Mouse (Mus musculus): ENCODE results near the gene Zfp346.

Zfp346 gene

GRCm38 (mm10) chr13:55152621-55153415 lies 47.7 kb downstream of the Zfp346 start, which contains the start of gene Fgfr4:
Fgfr4 (plus strand) TSS chr13:55152640.
- in situ Hi-C loops (cut with MboI, MseI) = loop anchor here in 1 of 2 experiments (10.0 kb wide), 1 partner anchor 852 kb away; no protein-coding TSS in a partner anchor

GRCm38 (mm10) chr13:55153951-55154350 lies 48.8 kb downstream of the Zfp346 start:
- in situ Hi-C loops (cut with MboI, MseI) = loop anchor here in 1 of 2 experiments (10.0 kb wide), 1 partner anchor 851 kb away; no protein-coding TSS in a partner anchor

- in situ Hi-C loops (cut with MboI, MseI) = no loop called here
Measured at GRCm38 (mm10) chr13:55162365-55162764, 57.3 kb downstream of the Zfp346 start.

- in situ Hi-C loops (cut with MboI, MseI) = no loop called here
Measured at GRCm38 (mm10) chr13:55163553-55163952, 58.4 kb downstream of the Zfp346 start.

- in situ Hi-C loops (cut with MboI, MseI) = no loop called here
Measured at GRCm38 (mm10) chr13:55165831-55166339, 60.8 kb downstream of the Zfp346 start.

GRCm38 (mm10) chr13:55166806-55167725 lies 62.0 kb downstream of the Zfp346 start:
- in situ Hi-C loops (cut with MboI, MseI) = no loop called here

- in situ Hi-C loops (cut with MboI, MseI) = no loop called here
Measured at GRCm38 (mm10) chr13:55167798-55168197, 62.7 kb downstream of the Zfp346 start.

- in situ Hi-C loops (cut with MboI, MseI) = no loop called here
Measured at GRCm38 (mm10) chr13:55168255-55168654, 63.1 kb downstream of the Zfp346 start.

GRCm38 (mm10) chr13:55168958-55169369 lies 63.9 kb downstream of the Zfp346 start:
- in situ Hi-C loops (cut with MboI, MseI) = no loop called here

GRCm38 (mm10) chr13:55171517-55172335 lies 66.6 kb downstream of the Zfp346 start:
- in situ Hi-C loops (cut with MboI, MseI) = loop anchor here in 1 of 2 experiments (5.0 kb wide), 1 partner anchor 374 kb away; no protein-coding TSS in a partner anchor

- in situ Hi-C loops (cut with MboI, MseI) = loop anchor here in 1 of 2 experiments (5.0 kb wide), 1 partner anchor 375 kb away; no protein-coding TSS in a partner anchor
Measured at GRCm38 (mm10) chr13:55172336-55172770, 67.2 kb downstream of the Zfp346 start.

- in situ Hi-C loops (cut with MboI, MseI) = loop anchor here in 1 of 2 experiments (5.0 kb wide), 1 partner anchor 377 kb away; no protein-coding TSS in a partner anchor
Measured at GRCm38 (mm10) chr13:55174347-55174746, 69.2 kb downstream of the Zfp346 start.

- in situ Hi-C loops (cut with MboI, MseI) = no loop called here
Measured at GRCm38 (mm10) chr13:55176265-55176664, 71.2 kb downstream of the Zfp346 start.

- in situ Hi-C loops (cut with MboI, MseI) = no loop called here
Measured at GRCm38 (mm10) chr13:55177903-55178496, 72.9 kb downstream of the Zfp346 start.

GRCm38 (mm10) chr13:55178556-55178955 lies 73.4 kb downstream of the Zfp346 start:
- in situ Hi-C loops (cut with MboI, MseI) = no loop called here

- in situ Hi-C loops (cut with MboI, MseI) = no loop called here
Measured at GRCm38 (mm10) chr13:55179591-55179990, 74.5 kb downstream of the Zfp346 start.

- in situ Hi-C loops (cut with MboI, MseI) = loop anchor here in 1 of 2 experiments (5.0 kb wide), 1 partner anchor 384 kb away; no protein-coding TSS in a partner anchor
Measured at GRCm38 (mm10) chr13:55181786-55182172, 76.7 kb downstream of the Zfp346 start.

- in situ Hi-C loops (cut with MboI, MseI) = loop anchor here in 1 of 2 experiments (5.0 kb wide), 1 partner anchor 385 kb away; no protein-coding TSS in a partner anchor
Measured at GRCm38 (mm10) chr13:55182173-55182894, 77.2 kb downstream of the Zfp346 start.

- in situ Hi-C loops (cut with MboI, MseI) = loop anchor here in 1 of 2 experiments (5.0 kb wide), 1 partner anchor 386 kb away; no protein-coding TSS in a partner anchor
Measured at GRCm38 (mm10) chr13:55183382-55183781, 78.3 kb downstream of the Zfp346 start.

All from T-helper 17 cell (primary cell).